Mouse (Mus musculus): ENCODE measurements around the gene Chchd3. TPM values are rescaled to one million over a fixed set of nuclear protein-coding genes. Genes with fewer than 3 reads are reported as not detected.

The Chchd3 gene
- polyA plus RNA-seq, 1 experiment = 85.6 TPM

GRCm38 (mm10) chr6:33001271-33001670, 58.8 kb downstream of the Chchd3 start:
- DNase-seq (ENCODE audit: low read depth) = no peak
- TF ChIP-seq POLR2A (IDR thresholded peaks at IDR 0.05; ENCODE audit: borderline replicate concordance, extremely low read depth, insufficient read depth, insufficient read length, poor library complexity, severe bottlenecking) (no peak), CTCF (IDR thresholded peaks at IDR 0.05; ENCODE audit: borderline replicate concordance, extremely low read depth, insufficient read depth, insufficient read length) (no peak)

DNA sequence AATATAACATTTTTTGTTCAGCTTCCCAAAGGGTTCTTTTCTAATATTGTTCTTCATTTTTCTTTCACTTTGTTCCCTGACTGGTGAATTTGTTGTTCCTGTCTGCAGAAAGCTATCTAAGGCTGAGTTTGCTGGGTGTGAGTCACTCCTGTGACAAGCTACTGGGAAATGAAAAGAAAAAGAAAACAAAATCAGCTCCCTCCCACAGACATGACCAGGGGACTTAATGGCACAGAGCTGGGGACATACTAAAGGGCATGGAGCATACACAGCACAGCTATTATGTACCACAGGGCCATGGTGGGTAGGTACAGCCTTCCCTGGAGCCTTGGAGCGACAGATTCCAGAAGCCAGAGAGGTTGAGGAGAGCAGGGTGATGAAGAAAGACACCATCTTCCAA, 63.5 kb downstream of the Chchd3 start:
- TF ChIP-seq POLR2A (IDR thresholded peaks at IDR 0.05; ENCODE audit: borderline replicate concordance, extremely low read depth, insufficient read depth, insufficient read length, poor library complexity, severe bottlenecking) (no peak), CTCF (IDR thresholded peaks at IDR 0.05; ENCODE audit: borderline replicate concordance, extremely low read depth, insufficient read depth, insufficient read length) (no peak)
- no peak for DNase-seq (ENCODE audit: low read depth)

DNA sequence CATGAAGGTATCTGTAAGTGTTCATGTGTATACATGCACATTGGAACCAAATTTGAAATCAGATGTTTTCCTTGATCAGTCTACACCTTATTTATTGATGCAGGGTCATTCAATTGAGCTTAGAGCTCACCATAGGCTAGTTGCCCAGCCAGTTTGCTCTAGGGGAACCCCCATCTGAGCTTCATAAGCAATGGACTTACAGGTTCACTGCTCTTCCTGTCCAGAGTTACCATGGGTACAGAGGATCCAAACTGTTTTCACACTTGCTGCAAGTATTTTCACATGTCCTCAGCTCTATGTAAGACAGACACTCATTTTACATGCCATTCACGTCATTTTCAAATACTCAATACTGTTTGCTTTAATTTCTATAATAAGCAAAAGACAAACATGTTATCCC, 66.2 kb downstream of the Chchd3 start:
- DNase-seq (ENCODE audit: low read depth) = no peak
- no peak for TF ChIP-seq POLR2A (IDR thresholded peaks at IDR 0.05; ENCODE audit: borderline replicate concordance, extremely low read depth, insufficient read depth, insufficient read length, poor library complexity, severe bottlenecking)
- no peak for TF ChIP-seq CTCF (IDR thresholded peaks at IDR 0.05; ENCODE audit: borderline replicate concordance, extremely low read depth, insufficient read depth, insufficient read length)

DNA sequence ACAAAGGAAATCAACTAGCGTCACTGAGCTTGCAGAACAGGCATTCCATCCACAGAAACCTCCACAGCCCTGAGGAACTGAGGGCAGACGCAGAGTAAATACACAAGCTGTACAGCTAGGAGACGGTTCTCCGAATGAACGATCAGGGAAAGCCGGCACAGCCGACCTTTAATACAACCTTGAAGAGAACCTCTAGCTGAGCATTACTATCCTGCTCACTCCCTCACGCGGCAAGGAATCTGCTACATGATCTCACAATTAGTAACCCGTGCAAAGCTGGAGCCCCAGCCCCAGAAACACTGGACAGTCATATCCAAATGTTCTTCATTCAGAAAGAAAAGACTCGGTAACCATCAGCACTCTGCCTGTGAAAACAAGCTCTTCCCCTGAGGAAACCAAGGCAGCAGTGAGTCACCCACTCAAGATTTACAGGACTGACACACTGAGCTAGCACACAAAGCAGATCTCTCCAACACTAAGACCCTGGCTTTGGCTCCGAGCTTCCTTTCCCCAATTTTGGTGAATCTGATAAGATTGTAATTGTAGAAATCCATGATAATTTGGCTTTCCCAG, 69.9 kb downstream of the Chchd3 start:
- DNase-seq (ENCODE audit: low read depth) = no peak
- TF ChIP-seq CTCF (IDR thresholded peaks at IDR 0.05; ENCODE audit: borderline replicate concordance, extremely low read depth, insufficient read depth, insufficient read length) = no peak
- no peak for TF ChIP-seq POLR2A (IDR thresholded peaks at IDR 0.05; ENCODE audit: borderline replicate concordance, extremely low read depth, insufficient read depth, insufficient read length, poor library complexity, severe bottlenecking)

DNA sequence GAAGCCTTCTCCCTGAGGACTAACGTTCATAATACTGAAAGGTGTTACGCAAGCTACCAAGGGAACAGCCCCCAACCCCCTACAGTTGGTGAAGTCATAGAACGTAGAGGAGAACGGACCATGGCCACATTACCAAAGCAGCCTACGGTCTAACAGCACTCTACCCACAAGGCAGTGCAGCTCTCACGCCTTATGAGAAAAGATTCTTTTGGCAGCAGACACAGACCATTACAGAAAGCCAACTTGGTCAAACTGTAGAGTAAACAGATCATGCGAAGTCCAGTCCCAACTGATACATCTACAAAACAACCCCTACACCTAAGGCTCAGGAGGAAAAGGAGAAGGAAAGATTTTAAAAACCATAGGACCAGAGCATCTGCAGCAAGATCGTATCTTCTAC, 71.5 kb downstream of the Chchd3 start:
- DNase-seq (ENCODE audit: low read depth) = no peak
- no peak for TF ChIP-seq CTCF (IDR thresholded peaks at IDR 0.05; ENCODE audit: borderline replicate concordance, extremely low read depth, insufficient read depth, insufficient read length)

GRCm38 (mm10) chr6:32983876-32984275, 76.2 kb downstream of the Chchd3 start:
- DNase-seq (ENCODE audit: low read depth) = peak; percentile 15
- TF ChIP-seq CTCF (IDR thresholded peaks at IDR 0.05; ENCODE audit: borderline replicate concordance, extremely low read depth, insufficient read depth, insufficient read length) = no peak
- no peak for TF ChIP-seq POLR2A (IDR thresholded peaks at IDR 0.05; ENCODE audit: borderline replicate concordance, extremely low read depth, insufficient read depth, insufficient read length, poor library complexity, severe bottlenecking)

DNA sequence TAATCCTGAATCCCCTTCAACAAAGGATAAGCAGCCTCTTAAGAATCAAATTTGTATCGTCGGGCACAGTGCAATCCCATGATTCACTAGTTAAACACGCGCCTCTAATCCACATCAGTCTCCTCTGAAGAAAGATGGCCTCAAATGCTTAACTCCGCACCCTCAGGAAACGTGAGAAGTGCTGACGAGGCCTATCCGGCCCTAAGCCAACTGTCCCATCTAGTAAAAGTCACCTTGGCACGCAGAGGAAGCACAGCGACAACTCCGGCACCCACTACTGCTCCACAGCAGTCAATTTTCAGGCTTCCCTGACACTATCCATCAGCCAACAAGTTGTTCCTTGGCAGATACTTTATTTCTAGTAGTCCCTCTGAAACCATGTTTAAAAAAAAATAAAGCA, 78.8 kb downstream of the Chchd3 start:
- TF ChIP-seq CTCF (IDR thresholded peaks at IDR 0.05; ENCODE audit: borderline replicate concordance, extremely low read depth, insufficient read depth, insufficient read length) (no peak), POLR2A (IDR thresholded peaks at IDR 0.05; ENCODE audit: borderline replicate concordance, extremely low read depth, insufficient read depth, insufficient read length, poor library complexity, severe bottlenecking) (no peak)
- no peak for DNase-seq (ENCODE audit: low read depth)

GRCm38 (mm10) chr6:32978811-32979210, 81.2 kb downstream of the Chchd3 start:
- TF ChIP-seq POLR2A (IDR thresholded peaks at IDR 0.05; ENCODE audit: borderline replicate concordance, extremely low read depth, insufficient read depth, insufficient read length, poor library complexity, severe bottlenecking) (no peak), CTCF (IDR thresholded peaks at IDR 0.05; ENCODE audit: borderline replicate concordance, extremely low read depth, insufficient read depth, insufficient read length) (no peak)
- DNase-seq (ENCODE audit: low read depth) = no peak

- no peak for DNase-seq (ENCODE audit: low read depth)
- no peak for TF ChIP-seq POLR2A (IDR thresholded peaks at IDR 0.05; ENCODE audit: borderline replicate concordance, extremely low read depth, insufficient read depth, insufficient read length, poor library complexity, severe bottlenecking)
- no peak for TF ChIP-seq CTCF (IDR thresholded peaks at IDR 0.05; ENCODE audit: borderline replicate concordance, extremely low read depth, insufficient read depth, insufficient read length)
Observed at GRCm38 (mm10) chr6:32971926-32972325, 88.1 kb downstream of the Chchd3 start.

GRCm38 (mm10) chr6:32968971-32969370, 91.1 kb downstream of the Chchd3 start:
- DNase-seq (ENCODE audit: low read depth) = no peak
- no peak for TF ChIP-seq CTCF (IDR thresholded peaks at IDR 0.05; ENCODE audit: borderline replicate concordance, extremely low read depth, insufficient read depth, insufficient read length)
- TF ChIP-seq POLR2A (IDR thresholded peaks at IDR 0.05; ENCODE audit: borderline replicate concordance, extremely low read depth, insufficient read depth, insufficient read length, poor library complexity, severe bottlenecking) = no peak

DNA sequence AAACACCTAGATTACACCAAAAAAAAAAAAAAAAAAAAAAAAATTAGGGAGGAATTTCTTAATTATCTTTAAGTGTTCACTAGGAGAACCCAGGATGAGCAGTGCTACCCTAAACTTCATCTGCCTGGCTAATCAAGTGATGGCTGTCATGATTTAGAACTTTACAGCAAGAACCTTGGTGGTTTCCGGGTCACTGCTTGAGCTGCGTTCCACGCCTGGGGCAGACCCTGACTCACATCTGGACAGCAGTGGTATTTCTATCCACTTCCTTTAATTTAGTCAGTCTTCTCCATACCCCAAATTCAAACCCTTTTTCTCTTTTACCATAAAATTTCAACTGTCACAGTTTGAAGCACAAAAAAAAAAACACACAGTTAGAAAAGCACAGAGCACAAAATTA, 98.0 kb downstream of the Chchd3 start:
- no peak for TF ChIP-seq POLR2A (IDR thresholded peaks at IDR 0.05; ENCODE audit: borderline replicate concordance, extremely low read depth, insufficient read depth, insufficient read length, poor library complexity, severe bottlenecking)
- TF ChIP-seq CTCF (IDR thresholded peaks at IDR 0.05; ENCODE audit: borderline replicate concordance, extremely low read depth, insufficient read depth, insufficient read length) = no peak
- no peak for DNase-seq (ENCODE audit: low read depth)

GRCm38 (mm10) chr6:32961477-32961876, 98.6 kb downstream of the Chchd3 start:
- DNase-seq (ENCODE audit: low read depth) = peak; percentile 62
- no peak for TF ChIP-seq CTCF (IDR thresholded peaks at IDR 0.05; ENCODE audit: borderline replicate concordance, extremely low read depth, insufficient read depth, insufficient read length)
- TF ChIP-seq POLR2A (IDR thresholded peaks at IDR 0.05; ENCODE audit: borderline replicate concordance, extremely low read depth, insufficient read depth, insufficient read length, poor library complexity, severe bottlenecking) = no peak

Measured in brain, embryonic 14.5 days (tissue).